15 mouse cellular contexts compared by ENCODE assay signal in genomic region chr10:70740095-70740494, GRCm38 (mm10).
DNase-seq lines count a peak whose midpoint lies in the region; ATAC-seq lines count a peak whose summit lies in the region.
"Had no signal": no experiment of that assay in that cellular context is flagged by ENCODE, and none has a peak within 500 bp of the region (broad histone marks: within the 10 kb centered on the region; RNA-seq: fewer than 3 reads in every experiment).

No protein-coding gene starts in this region.

- H3K27ac ChIP-seq in intestine, embryonic 16.5 days (ENCODE audit: low read length) = no peak overlapping the region
- H3K27ac ChIP-seq in intestine, embryonic 15.5 days = no peak overlapping the region
- H3K27ac ChIP-seq: forebrain, embryonic 12.5 days; hindbrain, embryonic 15.5 days; kidney, postnatal 0 days; limb, embryonic 13.5 days; midbrain, embryonic 12.5 days; neural tube, embryonic 13.5 days had no signal

- no peak overlapping the region for H3K9ac ChIP-seq in intestine, embryonic 16.5 days (ENCODE audit: low read depth, low read length)
- H3K9ac ChIP-seq in intestine, embryonic 15.5 days = no peak overlapping the region
- H3K9ac ChIP-seq: forebrain, embryonic 12.5 days; hindbrain, embryonic 15.5 days; limb, embryonic 13.5 days; midbrain, embryonic 12.5 days; neural tube, embryonic 13.5 days had no signal

- no peaks in the 10 kb centered on the region for H3K36me3 ChIP-seq in intestine, embryonic 16.5 days (ENCODE audit: control insufficient read depth, insufficient read depth, low read length)
- H3K36me3 ChIP-seq in intestine, embryonic 15.5 days = no peaks in the 10 kb centered on the region
- H3K36me3 ChIP-seq: forebrain, embryonic 12.5 days; hindbrain, embryonic 15.5 days; limb, embryonic 13.5 days; midbrain, embryonic 12.5 days; neural tube, embryonic 13.5 days had no signal

- no peak overlapping the region for H3K4me3 ChIP-seq in intestine, embryonic 16.5 days (ENCODE audit: low read length)
- no peak overlapping the region for H3K4me3 ChIP-seq in intestine, embryonic 15.5 days (replicated peaks)
- H3K4me3 ChIP-seq: forebrain, embryonic 12.5 days; hindbrain, embryonic 15.5 days; limb, embryonic 13.5 days; midbrain, embryonic 12.5 days; neural tube, embryonic 13.5 days had no signal

- H3K9me3 ChIP-seq in intestine, embryonic 16.5 days (ENCODE audit: control insufficient read depth, low read length) = no peaks in the 10 kb centered on the region
- H3K9me3 ChIP-seq in intestine, embryonic 15.5 days = no peaks in the 10 kb centered on the region
- H3K9me3 ChIP-seq: hindbrain, embryonic 15.5 days; limb, embryonic 13.5 days; midbrain, embryonic 12.5 days; neural tube, embryonic 13.5 days had no signal

- 62% methylated on average over 4 of the region's 4 CpGs for WGBS in intestine, embryonic 16.5 days
- 68% methylated on average over 4 of the region's 4 CpGs for WGBS in intestine, embryonic 15.5 days

- no peak overlapping the region for H3K4me2 ChIP-seq in intestine, embryonic 16.5 days (ENCODE audit: low read depth, low read length)
- H3K4me2 ChIP-seq in intestine, embryonic 15.5 days (replicated peaks) = no peak overlapping the region
- H3K4me2 ChIP-seq: forebrain, embryonic 12.5 days; hindbrain, embryonic 15.5 days; limb, embryonic 13.5 days; midbrain, embryonic 12.5 days; neural tube, embryonic 13.5 days had no signal

- no peaks in the 10 kb centered on the region for H3K27me3 ChIP-seq in intestine, embryonic 16.5 days (replicated peaks; ENCODE audit: control insufficient read depth, insufficient read depth, low read length)
- no peaks in the 10 kb centered on the region for H3K27me3 ChIP-seq in intestine, embryonic 15.5 days (replicated peaks)
- H3K27me3 ChIP-seq: forebrain, embryonic 12.5 days; hindbrain, embryonic 15.5 days; limb, embryonic 13.5 days; midbrain, embryonic 12.5 days; neural tube, embryonic 13.5 days had no signal

- DNase-seq in right cerebral cortex, adult 18-20 months = peak; percentile 51
- no peak for DNase-seq in right cerebral cortex, adult 2 months (ENCODE audit: low spot score in 2 of 2)
- peak; percentile 75 for DNase-seq in adrenal gland, adult 2 months
- DNase-seq in thymus, postnatal 36 days = no peak
- DNase-seq in yolk sac, embryonic 10.5 days (ENCODE audit: low spot score) = no peak
- DNase-seq: cerebellum, adult 11-12 months had no signal

- ATAC-seq in intestine, embryonic 16.5 days = peak; percentile 62; the same call in 1 of the 2 replicates
- no peak for ATAC-seq in intestine, embryonic 15.5 days
- ATAC-seq: lung, postnatal 0 days had no signal

- no peaks in the 10 kb centered on the region for H3K4me1 ChIP-seq in intestine, embryonic 16.5 days (ENCODE audit: control insufficient read depth, insufficient read depth, low read length)
- no peaks in the 10 kb centered on the region for H3K4me1 ChIP-seq in intestine, embryonic 15.5 days (replicated peaks)
- H3K4me1 ChIP-seq: forebrain, embryonic 12.5 days; hindbrain, embryonic 15.5 days; limb, embryonic 13.5 days; midbrain, embryonic 12.5 days; neural tube, embryonic 13.5 days had no signal

Comparison
In these comparisons a context has a peak if more than half of its experiments do, and no peak if none do; other contexts are left out.
1. DNase-seq: peak in right cerebral cortex, adult 18-20 months (single experiment) and adrenal gland, adult 2 months (single experiment); none in right cerebral cortex, adult 2 months (0 of 2), thymus, postnatal 36 days (0 of 2) and yolk sac, embryonic 10.5 days (single experiment).